ENCODE assay signal across 9 mouse cellular contexts in genomic region chr4:62480709-62481605, GRCm38 (mm10). TPM values are rescaled to one million over a fixed set of nuclear protein-coding genes. Genes with fewer than 3 reads are reported as not detected.
DNase-seq lines count a peak whose midpoint lies in the region; ATAC-seq and TF ChIP-seq lines count a peak whose summit lies in the region.
"Had no signal": no experiment of that assay in that cellular context is flagged by ENCODE, and none has a peak within 500 bp of the region (broad histone marks: within the 10 kb centered on the region; RNA-seq: fewer than 3 reads in every experiment).

No protein-coding gene starts in this region.

- TF ChIP-seq POLR2A in ES-Bruce4 (IDR thresholded peaks at IDR 0.05; ENCODE audit: insufficient read depth, low read length): no peak

- peaks cover 9% of the 10 kb centered on the region for H3K4me1 ChIP-seq in heart, embryonic 12.5 days (replicated peaks)
- H3K4me1 ChIP-seq in ES-Bruce4 (ENCODE audit: control insufficient read depth, insufficient read depth, low read length): no peaks in the 10 kb centered on the region

- H3K36me3 ChIP-seq in heart, embryonic 12.5 days: no peaks in the 10 kb centered on the region
- no peaks in the 10 kb centered on the region for H3K36me3 ChIP-seq in ES-Bruce4 (ENCODE audit: control insufficient read depth, insufficient read depth, low read length, poor library complexity, severe bottlenecking)
- H3K36me3 ChIP-seq: neural tube, embryonic 13.5 days had no signal

- no peak for DNase-seq in heart, postnatal 10 days
- no peak for DNase-seq in adipocyte (ENCODE audit: low spot score)
- DNase-seq in layer of hippocampus, postnatal 14 days (ENCODE audit: low spot score in 2 of 2): no peak
- no peak for DNase-seq in layer of hippocampus, postnatal 36 days

- ATAC-seq in heart, embryonic 12.5 days (ENCODE audit: insufficient number of reproducible peaks, low FRiP score): no peak; the same call in 1 of the 2 replicates
- peak; percentile 57 for ATAC-seq in inflammation-experienced regulatory T-cells, adult 6 months
- peak; percentile 69 for ATAC-seq in megakaryocyte progenitor cell, adult 5-6 weeks (replicated peaks; ENCODE audit: poor library complexity)

- peaks cover 37% of the 10 kb centered on the region for H3K27me3 ChIP-seq in heart, embryonic 12.5 days (replicated peaks)
- H3K27me3 ChIP-seq in ES-Bruce4 (ENCODE audit: control insufficient read depth, insufficient read depth, low read length, poor library complexity, severe bottlenecking): peaks cover 1% of the 10 kb centered on the region; the same call in 1 of the 2 replicates

- no peak for TF ChIP-seq EP300 in ES-Bruce4 (IDR thresholded peaks at IDR 0.05; ENCODE audit: insufficient read depth, low read depth, low read length)

- intact Hi-C loops in heart, postnatal 10 days (cut with DNase I): no loop called here

- peak overlapping the region; percentile 94; the same call in 1 of the 2 replicates for H3K4me2 ChIP-seq in heart, embryonic 12.5 days

- H3K27ac ChIP-seq in heart, embryonic 12.5 days (ENCODE audit: poor library complexity, severe bottlenecking): no peak overlapping the region
- no peak overlapping the region for H3K27ac ChIP-seq in ES-Bruce4 (ENCODE audit: insufficient read depth, low read length)
- H3K27ac ChIP-seq: neural tube, embryonic 13.5 days had no signal

- TF ChIP-seq CTCF in ES-Bruce4 (IDR thresholded peaks at IDR 0.05; ENCODE audit: low read depth, low read length): no peak

- no peak overlapping the region for H3K4me3 ChIP-seq in heart, embryonic 12.5 days
- H3K4me3 ChIP-seq in ES-Bruce4 (ENCODE audit: low read depth, low read length): peak overlapping the region; percentile 79

- no peak overlapping the region for H3K9ac ChIP-seq in heart, embryonic 12.5 days
- peak overlapping the region; percentile 73 for H3K9ac ChIP-seq in ES-Bruce4 (ENCODE audit: low read depth, poor library complexity, severe bottlenecking)

- WGBS in heart, embryonic 12.5 days: 47% methylated on average over 10 of the region's 10 CpGs

- H3K9me3 ChIP-seq in heart, embryonic 12.5 days (replicated peaks): no peaks in the 10 kb centered on the region
- H3K9me3 ChIP-seq in ES-Bruce4 (replicated peaks; ENCODE audit: control insufficient read depth, insufficient read depth, low read length, poor library complexity, severe bottlenecking): no peaks in the 10 kb centered on the region
- H3K9me3 ChIP-seq: neural tube, embryonic 13.5 days had no signal

RNA-seq across cellular contexts. Expression of gene Bspry, which starts 1.1 kb away (rescaled TPM):
- 0.49 and 0.64 TPM in 2 replicates for polyA plus RNA-seq in heart, embryonic 12.5 days (2016; fragmentation: Nextera tagmentation; extraction: Ambion mirVana)
- under 1 TPM in 1 of 2 experiments, not detected in 1; 0.19 TPM for total RNA-seq in heart, postnatal 10 days (2021)
- 18.5 and 18.9 TPM in 2 replicates for polyA plus RNA-seq in ES-Bruce4 (2011; ENCODE audit: insufficient read depth, insufficient read length, low read depth, missing spikeins)
- polyA plus RNA-seq in inflammation-experienced regulatory T-cells, adult 6 months (2017; shearing (Covaris generic)): 1 to 10 TPM; 1.3 to 3.2 (median 1.9) TPM
- not detected in 2 replicates for total RNA-seq in megakaryocyte progenitor cell, adult 5-6 weeks (2015)
- total RNA-seq in megakaryocyte progenitor cell, adult 5-6 weeks (2017): not detected in 2 replicates
- total RNA-seq in layer of hippocampus, postnatal 14 days (2021): under 1 TPM; 0.30 to 0.67 TPM
- total RNA-seq in layer of hippocampus, postnatal 36 days (2021): under 1 TPM; 0.52 to 0.73 TPM

RNA-seq across cellular contexts. Expression of gene Wdr31, which starts 10.3 kb away (rescaled TPM):
- polyA plus RNA-seq in heart, embryonic 12.5 days (2016; fragmentation: Nextera tagmentation; extraction: Ambion mirVana): 3.3 and 4.0 TPM in 2 replicates
- total RNA-seq in heart, postnatal 10 days (2021): 1 to 10 TPM in 1 of 2 experiments, under 1 TPM in 1; 0.89 to 1.0 TPM
- polyA plus RNA-seq in ES-Bruce4 (2011; ENCODE audit: insufficient read depth, insufficient read length, low read depth, missing spikeins): 14.8 and 16.7 TPM in 2 replicates
- polyA plus RNA-seq in inflammation-experienced regulatory T-cells, adult 6 months (2017; shearing (Covaris generic)): under 1 TPM in 2 of 3 experiments, not detected in 1; 0.38 to 0.99 TPM
- 0.95 and 1.2 TPM in 2 replicates for total RNA-seq in megakaryocyte progenitor cell, adult 5-6 weeks (2015)
- 0.50 and 1.5 TPM in 2 replicates for total RNA-seq in megakaryocyte progenitor cell, adult 5-6 weeks (2017)
- 1 to 10 TPM; 5.4 to 5.8 TPM for total RNA-seq in layer of hippocampus, postnatal 14 days (2021)
- 1 to 10 TPM; 7.8 to 8.6 TPM for total RNA-seq in layer of hippocampus, postnatal 36 days (2021)

RNA-seq across cellular contexts. Expression of gene Hdhd3, which starts 22.3 kb away (rescaled TPM):
- polyA plus RNA-seq in heart, embryonic 12.5 days (2016; fragmentation: Nextera tagmentation; extraction: Ambion mirVana): 7.0 and 8.0 TPM in 2 replicates
- total RNA-seq in heart, postnatal 10 days (2021): 1 to 10 TPM; 6.1 to 6.4 TPM
- polyA plus RNA-seq in ES-Bruce4 (2011; ENCODE audit: insufficient read depth, insufficient read length, low read depth, missing spikeins): 0.51 and 0.75 TPM in 2 replicates
- 1 to 10 TPM; 1.6 to 2.0 (median 1.8) TPM for polyA plus RNA-seq in inflammation-experienced regulatory T-cells, adult 6 months (2017; shearing (Covaris generic))
- 1.1 and 3.3 TPM in 2 replicates for total RNA-seq in megakaryocyte progenitor cell, adult 5-6 weeks (2015)
- 0.92 and 2.5 TPM in 2 replicates for total RNA-seq in megakaryocyte progenitor cell, adult 5-6 weeks (2017)
- 10 to 100 TPM; 10.0 to 10.9 TPM for total RNA-seq in layer of hippocampus, postnatal 14 days (2021)
- total RNA-seq in layer of hippocampus, postnatal 36 days (2021): 10 to 100 TPM; 10.4 to 10.5 TPM

RNA-seq across cellular contexts. Expression of gene Alad, which starts 38.8 kb away (rescaled TPM):
- polyA plus RNA-seq in heart, embryonic 12.5 days (2016; fragmentation: Nextera tagmentation; extraction: Ambion mirVana): 74.3 and 80.0 TPM in 2 replicates
- total RNA-seq in heart, postnatal 10 days (2021): 10 to 100 TPM; 61.1 to 65.2 TPM
- polyA plus RNA-seq in ES-Bruce4 (2011; ENCODE audit: insufficient read depth, insufficient read length, low read depth, missing spikeins): 26.9 and 37.3 TPM in 2 replicates
- polyA plus RNA-seq in inflammation-experienced regulatory T-cells, adult 6 months (2017; shearing (Covaris generic)): 10 to 100 TPM; 75.5 to 92.5 (median 76.8) TPM
- 33.6 and 50.9 TPM in 2 replicates for total RNA-seq in megakaryocyte progenitor cell, adult 5-6 weeks (2015)
- total RNA-seq in megakaryocyte progenitor cell, adult 5-6 weeks (2017): 24.1 and 25.0 TPM in 2 replicates
- 10 to 100 TPM; 21.7 to 27.6 TPM for total RNA-seq in layer of hippocampus, postnatal 14 days (2021)
- total RNA-seq in layer of hippocampus, postnatal 36 days (2021): 10 to 100 TPM; 24.3 to 28.8 TPM

RNA-seq across cellular contexts. Expression of gene Pole3, which starts 43.9 kb away (rescaled TPM):
- polyA plus RNA-seq in heart, embryonic 12.5 days (2016; fragmentation: Nextera tagmentation; extraction: Ambion mirVana): 53.6 and 59.9 TPM in 2 replicates
- total RNA-seq in heart, postnatal 10 days (2021): 10 to 100 TPM; 23.4 to 24.4 TPM
- 32.3 and 34.0 TPM in 2 replicates for polyA plus RNA-seq in ES-Bruce4 (2011; ENCODE audit: insufficient read depth, insufficient read length, low read depth, missing spikeins)
- polyA plus RNA-seq in inflammation-experienced regulatory T-cells, adult 6 months (2017; shearing (Covaris generic)): 10 to 100 TPM; 28.8 to 36.2 (median 36.2) TPM
- total RNA-seq in megakaryocyte progenitor cell, adult 5-6 weeks (2015): 56.8 and 60.9 TPM in 2 replicates
- total RNA-seq in megakaryocyte progenitor cell, adult 5-6 weeks (2017): 80.7 TPM in 2 replicates
- 10 to 100 TPM; 23.8 to 26.3 TPM for total RNA-seq in layer of hippocampus, postnatal 14 days (2021)
- total RNA-seq in layer of hippocampus, postnatal 36 days (2021): 10 to 100 TPM; 22.2 to 23.7 TPM
